Comparison of ENCODE assay signal across 8 mouse cellular contexts in the genomic region with DNA sequence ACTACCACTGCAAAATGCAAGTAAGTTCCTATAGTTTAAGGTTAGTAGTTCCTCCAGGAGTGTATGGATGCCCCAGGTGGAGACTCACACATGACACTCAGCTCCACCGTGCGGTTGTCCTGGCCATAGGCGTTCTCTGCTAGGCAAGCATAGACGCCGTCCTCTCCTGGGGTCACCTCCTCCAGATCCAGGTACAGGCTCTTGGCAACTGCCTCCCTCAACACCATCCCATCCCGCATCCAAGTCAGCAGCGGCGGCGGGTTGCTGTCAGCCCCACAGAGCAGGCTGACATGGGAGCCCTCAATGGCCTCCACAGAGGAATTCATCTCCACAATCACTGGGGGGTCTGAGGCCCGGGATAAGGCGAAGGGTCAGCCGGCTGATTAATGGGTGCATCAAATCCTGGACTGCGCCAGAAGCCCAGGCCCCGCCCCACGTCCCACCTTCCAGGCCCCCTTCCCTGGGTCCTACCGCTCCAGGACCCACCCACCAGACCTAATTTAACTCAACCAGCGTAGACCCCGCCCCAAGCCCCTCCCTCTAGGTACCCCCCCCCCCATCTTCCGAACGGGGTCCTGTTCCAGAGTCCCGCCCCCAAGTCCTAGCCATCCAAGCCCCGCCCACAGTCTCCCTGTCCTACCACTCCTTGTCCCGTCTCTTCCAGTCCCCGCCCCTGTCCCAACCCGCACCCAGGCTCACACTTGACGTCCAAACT. TPM values are rescaled to one million over a fixed set of nuclear protein-coding genes. Genes with fewer than 3 reads are reported as not detected.
A peak's percentile ranks its signal among the peaks of the same experiment; 100 is the strongest.
DNase-seq lines count a peak whose midpoint lies in the region; ATAC-seq and TF ChIP-seq lines count a peak whose summit lies in the region.

No protein-coding gene starts in this region.

- no peak overlapping the region for H3K27ac ChIP-seq in ES-E14 (ENCODE audit: insufficient read depth, low read depth, low read length, poor library complexity, severe bottlenecking)
- no peak overlapping the region for H3K27ac ChIP-seq in hindbrain, postnatal 0 days
- no peak overlapping the region for H3K27ac ChIP-seq in lung, embryonic 16.5 days (ENCODE audit: low read length)
- no peak overlapping the region for H3K27ac ChIP-seq in stomach, embryonic 16.5 days (ENCODE audit: low read length)

- no peaks in the 10 kb centered on the region for H3K9me3 ChIP-seq in ES-E14 (ENCODE audit: control insufficient read depth, insufficient read depth, low read depth, low read length)
- no peaks in the 10 kb centered on the region for H3K9me3 ChIP-seq in hindbrain, postnatal 0 days (ENCODE audit: low read length)
- H3K9me3 ChIP-seq in lung, embryonic 16.5 days (ENCODE audit: control insufficient read depth, low read length): no peaks in the 10 kb centered on the region
- no peaks in the 10 kb centered on the region for H3K9me3 ChIP-seq in stomach, embryonic 16.5 days (replicated peaks; ENCODE audit: control insufficient read depth, low read length)

- peak overlapping the region; percentile 58 for H3K4me2 ChIP-seq in hindbrain, postnatal 0 days (ENCODE audit: low read depth, low read length)
- peak overlapping the region; percentile 56 for H3K4me2 ChIP-seq in lung, embryonic 16.5 days (ENCODE audit: low read depth, low read length)
- peak overlapping the region; percentile 54 for H3K4me2 ChIP-seq in stomach, embryonic 16.5 days (ENCODE audit: low read depth, low read length)

- no peaks in the 10 kb centered on the region for H3K27me3 ChIP-seq in hindbrain, postnatal 0 days (ENCODE audit: insufficient read depth, low read length)
- peaks cover 3% of the 10 kb centered on the region; the same call in 1 of the 2 replicates for H3K27me3 ChIP-seq in lung, embryonic 16.5 days (ENCODE audit: control insufficient read depth, insufficient read depth, low read depth, low read length)
- no peaks in the 10 kb centered on the region for H3K27me3 ChIP-seq in stomach, embryonic 16.5 days (ENCODE audit: control insufficient read depth, insufficient read depth, low read length)

- peak; percentile 37; the same call in 1 of the 2 replicates for ATAC-seq in common myeloid progenitor, adult 5-6 weeks (replicated peaks; ENCODE audit: low read depth, poor library complexity, severe bottlenecking)
- peak; percentile 57 for ATAC-seq in hindbrain, postnatal 0 days
- peak; percentile 73; the same call in 1 of the 2 replicates for ATAC-seq in lung, embryonic 16.5 days (ENCODE audit: low read depth)
- ATAC-seq in stomach, embryonic 16.5 days (ENCODE audit: insufficient read depth, low FRiP score): peak; percentile 65; the same call in 1 of the 2 replicates
- ATAC-seq in erythroblast, adult 5-6 weeks (replicated peaks; ENCODE audit: low FRiP score, poor library complexity, severe bottlenecking): no peak

- no peak overlapping the region for H3K9ac ChIP-seq in ES-E14 (ENCODE audit: insufficient read depth, low read depth, low read length, poor library complexity, severe bottlenecking)
- no peak overlapping the region for H3K9ac ChIP-seq in hindbrain, postnatal 0 days (replicated peaks; ENCODE audit: low read length)
- H3K9ac ChIP-seq in lung, embryonic 16.5 days (ENCODE audit: low read length): no peak overlapping the region; the same call in 1 of the 2 replicates
- peak overlapping the region; percentile 36; the same call in 1 of the 2 replicates for H3K9ac ChIP-seq in stomach, embryonic 16.5 days (ENCODE audit: low read length)

- TF ChIP-seq CTCF in hindbrain, postnatal 0 days (IDR thresholded peaks at IDR 0.05; ENCODE audit: low read depth): 0 out of 2 replicates have a peak, but pooled peaks have one; percentile 25

- peak; percentile 69 for DNase-seq in ES-E14 (ENCODE audit: low read depth, low spot score)
- peak; percentile 8 for DNase-seq in hindbrain, postnatal 0 days (ENCODE audit: low spot score)
- DNase-seq in right cerebral cortex, postnatal 25 days: no peak
- DNase-seq in adrenal gland, postnatal 4 days (ENCODE audit: low spot score in 2 of 2): no peak

- peaks cover 0 to 1% of the 10 kb centered on the region in 2 experiments; a peak in 1 of 4 replicates for H3K4me1 ChIP-seq in ES-E14 (ENCODE audit: control insufficient read depth in 2 of 2, insufficient read depth in 2 of 2, low read length in 2 of 2, poor library complexity in 1 of 2)
- peaks cover 3% of the 10 kb centered on the region; the same call in 1 of the 2 replicates for H3K4me1 ChIP-seq in hindbrain, postnatal 0 days (ENCODE audit: insufficient read depth, low read length)
- peaks cover 7% of the 10 kb centered on the region; the same call in 1 of the 2 replicates for H3K4me1 ChIP-seq in lung, embryonic 16.5 days (replicated peaks; ENCODE audit: control insufficient read depth, insufficient read depth, low read length)
- no peaks in the 10 kb centered on the region; the same call in 1 of the 2 replicates for H3K4me1 ChIP-seq in stomach, embryonic 16.5 days (ENCODE audit: control insufficient read depth, insufficient read depth, low read length)

- H3K4me3 ChIP-seq in ES-E14 (ENCODE audit: insufficient read depth in 1 of 2, low read depth in 1 of 2, low read length in 2 of 2, poor library complexity in 1 of 2, severe bottlenecking in 1 of 2): peak overlapping the region; percentile 42 to 54; a peak in 3 of 4 replicates
- H3K4me3 ChIP-seq in hindbrain, postnatal 0 days (ENCODE audit: low read length): peak overlapping the region; percentile 21
- peak overlapping the region; percentile 32 for H3K4me3 ChIP-seq in lung, embryonic 16.5 days (ENCODE audit: low read length)
- peak overlapping the region; percentile 27 for H3K4me3 ChIP-seq in stomach, embryonic 16.5 days (replicated peaks; ENCODE audit: low read length)

- in situ Hi-C loops in ES-E14 (cut with MboI; ENCODE audit: low sequenced_read_pairs in 2 of 2, unreplicated experiment in 2 of 2): no loop called here

- no peaks in the 10 kb centered on the region for H3K36me3 ChIP-seq in ES-E14 (ENCODE audit: control insufficient read depth, insufficient read depth, low read length, poor library complexity, severe bottlenecking)
- no peaks in the 10 kb centered on the region for H3K36me3 ChIP-seq in hindbrain, postnatal 0 days (ENCODE audit: insufficient read depth, low read length)
- H3K36me3 ChIP-seq in lung, embryonic 16.5 days (ENCODE audit: control insufficient read depth, insufficient read depth, low read length): no peaks in the 10 kb centered on the region
- H3K36me3 ChIP-seq in stomach, embryonic 16.5 days (ENCODE audit: control insufficient read depth, insufficient read depth, low read length): no peaks in the 10 kb centered on the region

- WGBS in hindbrain, postnatal 0 days: 2% methylated on average over 23 of the region's 26 CpGs
- 0% methylated on average over 25 of the region's 26 CpGs for WGBS in lung, embryonic 16.5 days
- 4% methylated on average over 26 of the region's 26 CpGs for WGBS in stomach, embryonic 16.5 days

RNA-seq across cellular contexts. Expression of a gene that starts 6.2 kb away (rescaled TPM):
- total RNA-seq in ES-E14 (2012; rRNA removed): 0.22 and 0.37 TPM in 2 replicates
- not detected in 2 replicates for total RNA-seq in common myeloid progenitor, adult 5-6 weeks (2017)
- 39.0 and 48.7 TPM in 2 replicates for total RNA-seq in hindbrain, postnatal 0 days (2014; rRNA removed)
- 14.4 and 18.6 TPM in 2 replicates for polyA plus RNA-seq in hindbrain, postnatal 0 days (2015; fragmentation: Nextera tagmentation; extraction: Ambion mirVana)
- 0.23 and 0.28 TPM in 2 replicates for polyA plus RNA-seq in lung, embryonic 16.5 days (2015; fragmentation: Nextera tagmentation; extraction: Ambion mirVana)
- 0.35 and 0.45 TPM in 2 replicates for polyA plus RNA-seq in stomach, embryonic 16.5 days (2015; fragmentation: Nextera tagmentation; extraction: Ambion mirVana)
- total RNA-seq in erythroblast, adult 5-6 weeks (2015; ENCODE audit: low replicate concordance): not detected in 2 replicates
- total RNA-seq in erythroblast, adult 5-6 weeks (2017; ENCODE audit: low replicate concordance): 0.70 TPM in 1 of 2 replicates, not detected in the other
- total RNA-seq in adrenal gland, postnatal 4 days (2021): 1 to 10 TPM in 1 of 2 experiments, under 1 TPM in 1; 0.45 to 1.4 TPM

RNA-seq across cellular contexts. Expression of a gene that starts 16.0 kb away (rescaled TPM):
- not detected in 2 replicates for total RNA-seq in ES-E14 (2012; rRNA removed)
- not detected in 2 replicates for total RNA-seq in common myeloid progenitor, adult 5-6 weeks (2017)
- total RNA-seq in hindbrain, postnatal 0 days (2014; rRNA removed): not detected in 2 replicates
- polyA plus RNA-seq in hindbrain, postnatal 0 days (2015; fragmentation: Nextera tagmentation; extraction: Ambion mirVana): not detected in 2 replicates
- polyA plus RNA-seq in lung, embryonic 16.5 days (2015; fragmentation: Nextera tagmentation; extraction: Ambion mirVana): not detected in 2 replicates
- polyA plus RNA-seq in stomach, embryonic 16.5 days (2015; fragmentation: Nextera tagmentation; extraction: Ambion mirVana): not detected in 2 replicates
- total RNA-seq in erythroblast, adult 5-6 weeks (2015; ENCODE audit: low replicate concordance): not detected in 2 replicates
- total RNA-seq in erythroblast, adult 5-6 weeks (2017; ENCODE audit: low replicate concordance): not detected in 2 replicates
- 10 to 100 TPM in 1 of 2 experiments, under 1 TPM in 1; 0.84 to 12.5 TPM for total RNA-seq in adrenal gland, postnatal 4 days (2021)

RNA-seq across cellular contexts. Expression of a gene that starts 28.3 kb away (rescaled TPM):
- total RNA-seq in ES-E14 (2012; rRNA removed): 0.16 and 0.45 TPM in 2 replicates
- 0.29 and 7.6 TPM in 2 replicates for total RNA-seq in common myeloid progenitor, adult 5-6 weeks (2017)
- 0.07 and 3.2 TPM in 2 replicates for total RNA-seq in hindbrain, postnatal 0 days (2014; rRNA removed)
- polyA plus RNA-seq in hindbrain, postnatal 0 days (2015; fragmentation: Nextera tagmentation; extraction: Ambion mirVana): 0.09 and 0.20 TPM in 2 replicates
- polyA plus RNA-seq in lung, embryonic 16.5 days (2015; fragmentation: Nextera tagmentation; extraction: Ambion mirVana): 0.15 and 0.16 TPM in 2 replicates
- 0.08 and 0.29 TPM in 2 replicates for polyA plus RNA-seq in stomach, embryonic 16.5 days (2015; fragmentation: Nextera tagmentation; extraction: Ambion mirVana)
- 1.0 and 19.6 TPM in 2 replicates for total RNA-seq in erythroblast, adult 5-6 weeks (2015; ENCODE audit: low replicate concordance)
- total RNA-seq in erythroblast, adult 5-6 weeks (2017; ENCODE audit: low replicate concordance): 0.42 TPM in 1 of 2 replicates, not detected in the other
- under 1 TPM; 0.73 to 0.90 TPM for total RNA-seq in adrenal gland, postnatal 4 days (2021)

RNA-seq across cellular contexts. Expression of a gene that starts 35.4 kb away (rescaled TPM):
- total RNA-seq in ES-E14 (2012; rRNA removed): not detected in 2 replicates
- total RNA-seq in common myeloid progenitor, adult 5-6 weeks (2017): not detected in 2 replicates
- total RNA-seq in hindbrain, postnatal 0 days (2014; rRNA removed): not detected in 2 replicates
- not detected in 2 replicates for polyA plus RNA-seq in hindbrain, postnatal 0 days (2015; fragmentation: Nextera tagmentation; extraction: Ambion mirVana)
- polyA plus RNA-seq in lung, embryonic 16.5 days (2015; fragmentation: Nextera tagmentation; extraction: Ambion mirVana): not detected in 2 replicates
- polyA plus RNA-seq in stomach, embryonic 16.5 days (2015; fragmentation: Nextera tagmentation; extraction: Ambion mirVana): 0.90 and 1.1 TPM in 2 replicates
- not detected in 2 replicates for total RNA-seq in erythroblast, adult 5-6 weeks (2015; ENCODE audit: low replicate concordance)
- total RNA-seq in erythroblast, adult 5-6 weeks (2017; ENCODE audit: low replicate concordance): not detected in 2 replicates
- total RNA-seq in adrenal gland, postnatal 4 days (2021): 10 to 100 TPM in 1 of 2 experiments, 1 to 10 TPM in 1; 2.3 to 36.9 TPM

RNA-seq across cellular contexts. Expression of a gene that starts 47.1 kb away (rescaled TPM):
- total RNA-seq in ES-E14 (2012; rRNA removed): 0.04 and 0.16 TPM in 2 replicates
- not detected in 2 replicates for total RNA-seq in common myeloid progenitor, adult 5-6 weeks (2017)
- not detected in 2 replicates for total RNA-seq in hindbrain, postnatal 0 days (2014; rRNA removed)
- polyA plus RNA-seq in hindbrain, postnatal 0 days (2015; fragmentation: Nextera tagmentation; extraction: Ambion mirVana): not detected in 2 replicates
- polyA plus RNA-seq in lung, embryonic 16.5 days (2015; fragmentation: Nextera tagmentation; extraction: Ambion mirVana): not detected in 2 replicates
- polyA plus RNA-seq in stomach, embryonic 16.5 days (2015; fragmentation: Nextera tagmentation; extraction: Ambion mirVana): 0.17 TPM in 2 replicates
- total RNA-seq in erythroblast, adult 5-6 weeks (2015; ENCODE audit: low replicate concordance): not detected in 2 replicates
- not detected in 2 replicates for total RNA-seq in erythroblast, adult 5-6 weeks (2017; ENCODE audit: low replicate concordance)
- total RNA-seq in adrenal gland, postnatal 4 days (2021): under 1 TPM in 1 of 2 experiments, not detected in 1; 0.59 TPM

Comparison
In these comparisons a context has a peak if more than half of its experiments do, and no peak if none do; other contexts are left out.
1. DNase-seq: peak in ES-E14 (single experiment) and hindbrain, postnatal 0 days (single experiment); none in right cerebral cortex, postnatal 25 days (single experiment) and adrenal gland, postnatal 4 days (0 of 2).
2. RNA of a gene that starts 6.2 kb away (total RNA-seq): 39.0 to 48.7 TPM in hindbrain, postnatal 0 days; 0.45 to 1.4 TPM in adrenal gland, postnatal 4 days, 0.22 to 0.37 TPM in ES-E14, not detected in common myeloid progenitor, adult 5-6 weeks and 0.70 TPM in erythroblast, adult 5-6 weeks; every median in the first group is over 10 times any median in the second.
3. Peak in every context shown above with its lines, with median percentiles within 50 percentile points of each other: H3K4me3 ChIP-seq and H3K4me2 ChIP-seq.